Mouse (Mus musculus) heart, adult 2 months (tissue): ENCODE data around the gene Mbd3. TPM values are rescaled to one million over a fixed set of nuclear protein-coding genes. Genes with fewer than 3 reads are reported as not detected.

Experiments used
- DNase-seq, 2 experiments: peaks; one replicate each; pipeline ENCODE4 v3.0.0; 2021
- H3K27ac ChIP-seq: fragments of 200-600 bp; 2 replicates; pipeline ENCODE4 v1.8.1; 2022
- H3K27me3 ChIP-seq: fragments of 200-500 bp; 2 replicates; pipeline ENCODE4 v1.6.1; 2012; ENCODE audit warnings: mild to moderate bottlenecking, low read length, inconsistent platforms, mixed read lengths; ENCODE audit not compliant: control insufficient read depth, insufficient read depth
- H3K36me3 ChIP-seq: fragments of 200-500 bp; 2 replicates; pipeline ENCODE4 v1.6.1; 2012; ENCODE audit warnings: low read length, inconsistent platforms; ENCODE audit not compliant: control insufficient read depth, insufficient read depth
- H3K4me1 ChIP-seq: fragments of 200-500 bp; 2 replicates; pipeline ENCODE4 v1.6.1; 2011; ENCODE audit warnings: low read length; ENCODE audit not compliant: control insufficient read depth, insufficient read depth
- H3K4me3 ChIP-seq: fragments of 200-600 bp; 2 replicates; pipeline ENCODE4 v1.8.1; 2022
- H3K79me2 ChIP-seq: fragments of 200-500 bp; replicated peaks from 2 replicates; pipeline ENCODE4 v1.6.1; 2012; ENCODE audit warnings: mild to moderate bottlenecking, inconsistent platforms, low read length, moderate library complexity, mixed read lengths; ENCODE audit not compliant: control insufficient read depth, insufficient read depth
- H3K9ac ChIP-seq: fragments of 200-500 bp; 2 replicates; pipeline ENCODE4 v1.6.1; 2012; ENCODE audit warnings: low read depth, mild to moderate bottlenecking, control low read depth, inconsistent platforms, low read length, mixed read lengths
- CTCF ChIP-seq: fragments of 200-600 bp; IDR thresholded peaks from 2 replicates; pipeline ENCODE4 v1.8.1; 2022; ENCODE audit warnings: antibody characterized with exemption, mild to moderate bottlenecking, moderate library complexity
- EP300 ChIP-seq: fragments of 200-500 bp; IDR thresholded peaks from 2 replicates; pipeline ENCODE4 v1.6.1; 2011; ENCODE audit warnings: low read depth, low read length, control low read depth; ENCODE audit not compliant: insufficient read depth
- POLR2A ChIP-seq: fragments of 200-500 bp; IDR thresholded peaks from 2 replicates; pipeline ENCODE4 v1.6.1; 2011; ENCODE audit warnings: mild to moderate bottlenecking, low read depth, low read length, control low read depth; ENCODE audit not compliant: insufficient read depth
- WGBS: fragments of 180-500 bp; shearing (Covaris S2); methylation state at CpG from one replicate; pipeline ENCODE4 v1.1.7; 2018; 5-methylcytosine and 5-hydroxymethylcytosine counted together
- intact Hi-C: fragments of 180-260 bp; cut with DNase I; formaldehyde crosslinking; loops from one replicate; pipeline ENCODE4 v1.15.1; 2025
- polyA plus RNA-seq: library from polyadenylated mRNA; depleted of rRNA; stranded (reverse); fragments of >200 nt; gene quantifications from 2 replicates; pipeline ENCODE4 v1.2.3, GENCODE M21; 2012
- total RNA-seq, 2 experiments: library from RNA; stranded (reverse); gene quantifications; 2 replicates each; pipeline ENCODE4 v1.2.3; 2021

The Mbd3 gene
- total and polyA plus RNA-seq, 3 experiments: 86.5 to 95.2 (median 95.1) TPM

GRCm38 (mm10) chr10:80405481-80406173, 6.3 kb upstream of the Mbd3 start:
- Histone ChIP-seq H3K79me2 (peaks cover 2% of the 10 kb centered on the region; the same call in 1 of the 2 replicates), H3K27me3 (no peaks in the 10 kb centered on the region), H3K36me3 (no peaks in the 10 kb centered on the region), H3K4me1 (peaks cover 7% of the 10 kb centered on the region), H3K9ac (peak overlapping the region; percentile 78), H3K4me3 (peak overlapping the region; percentile 88), H3K27ac (peak overlapping the region; percentile 85)
- intact Hi-C loops: loop anchor here (2.0 kb wide), 1 partner anchor 25 kb away; no protein-coding TSS in a partner anchor
- DNase-seq: no peak
- TF ChIP-seq CTCF: peak; percentile 15; the same call in 1 of the 2 replicates
- TF ChIP-seq EP300: no peak
- TF ChIP-seq POLR2A: 0 out of 2 replicates have a peak, but pooled peaks have one; percentile 1
- 43% methylated on average over 10 of the region's 10 CpGs for WGBS

GRCm38 (mm10) chr10:80403044-80403692, 3.8 kb upstream of the Mbd3 start:
- Histone ChIP-seq H3K4me3 (no peak overlapping the region), H3K9ac (no peak overlapping the region), H3K4me1 (peaks cover 11% of the 10 kb centered on the region), H3K27me3 (no peaks in the 10 kb centered on the region), H3K36me3 (no peaks in the 10 kb centered on the region), H3K27ac (no peak overlapping the region), H3K79me2 (peaks cover 2% of the 10 kb centered on the region; the same call in 1 of the 2 replicates)
- intact Hi-C loops: no loop called here
- peak; percentile 77 for TF ChIP-seq CTCF
- no peak for TF ChIP-seq POLR2A
- DNase-seq: peak in 1 of 2 experiments; percentile 50
- 86% methylated on average over 4 of the region's 4 CpGs for WGBS

- intact Hi-C loops: no loop called here
- peaks cover 11% of the 10 kb centered on the region for H3K4me1 ChIP-seq
- TF ChIP-seq EP300 (no peak), POLR2A (no peak), CTCF (no peak)
- H3K36me3 ChIP-seq: no peaks in the 10 kb centered on the region
- H3K9ac ChIP-seq: no peak overlapping the region
- H3K27ac ChIP-seq: no peak overlapping the region
- H3K79me2 ChIP-seq: peaks cover 4% of the 10 kb centered on the region
- H3K27me3 ChIP-seq: no peaks in the 10 kb centered on the region
- no peak overlapping the region for H3K4me3 ChIP-seq
- DNase-seq: no peak
- 46% methylated on average over 4 of the region's 4 CpGs for WGBS
Measured at GRCm38 (mm10) chr10:80400704-80401161, 1.4 kb upstream of the Mbd3 start.

GRCm38 (mm10) chr10:80399973-80400703, 788 bp upstream of the Mbd3 start:
- Histone ChIP-seq H3K79me2 (peaks cover 4% of the 10 kb centered on the region), H3K27ac (peak overlapping the region; percentile 85), H3K9ac (peak overlapping the region; percentile 63), H3K4me3 (peak overlapping the region; percentile 61), H3K36me3 (no peaks in the 10 kb centered on the region), H3K4me1 (peaks cover 10% of the 10 kb centered on the region), H3K27me3 (no peaks in the 10 kb centered on the region)
- no peak for DNase-seq
- no peak for TF ChIP-seq CTCF
- TF ChIP-seq POLR2A: 0 out of 2 replicates have a peak, but pooled peaks have one; percentile 3
- intact Hi-C loops: loop anchor here (5.0 kb wide), 1 partner anchor 32 kb away; the partner anchor contains the start of gene Tcf3
- WGBS: 12% methylated on average over 17 of the region's 17 CpGs

DNA sequence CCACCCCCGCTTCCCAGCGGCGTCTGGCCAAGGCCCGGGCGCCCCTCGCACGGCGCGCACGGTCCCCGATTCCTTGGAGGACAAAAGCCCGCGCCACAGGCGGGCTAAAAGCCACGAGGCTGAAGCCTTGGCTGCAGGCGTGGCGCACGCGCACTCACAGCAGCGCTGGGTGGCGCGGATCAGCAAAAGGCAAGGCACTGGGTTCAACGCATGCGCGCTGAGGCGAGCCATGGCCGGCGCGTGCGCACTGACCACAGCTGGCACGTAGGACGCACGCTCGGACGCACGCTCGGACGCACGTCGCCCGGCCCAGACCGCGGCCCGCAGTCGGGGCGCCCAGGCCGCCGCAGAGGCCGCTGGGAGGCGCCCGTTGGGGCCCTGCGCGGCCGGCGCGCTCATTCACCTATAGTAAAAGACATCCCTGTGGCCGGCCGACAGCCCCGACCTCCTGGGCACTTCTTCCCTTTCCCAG, 595 bp downstream of the Mbd3 start:
- no peak for TF ChIP-seq EP300
- TF ChIP-seq CTCF: peak; percentile 33; the same call in 1 of the 2 replicates
- TF ChIP-seq POLR2A: peak; percentile 64
- no peaks in the 10 kb centered on the region for H3K27me3 ChIP-seq
- peaks cover 4% of the 10 kb centered on the region for H3K79me2 ChIP-seq
- WGBS: under 1% methylated on average over 59 of the region's 59 CpGs
- H3K4me3 ChIP-seq: peak overlapping the region; percentile 91
- intact Hi-C loops: loop anchor here (5.0 kb wide), 1 partner anchor 34 kb away; the partner anchor contains the start of gene Tcf3
- peaks cover 9% of the 10 kb centered on the region for H3K4me1 ChIP-seq
- peak overlapping the region; percentile 100 for H3K27ac ChIP-seq
- peak overlapping the region; percentile 86 for H3K9ac ChIP-seq
- peak; percentile 97 to 99 for DNase-seq
- no peaks in the 10 kb centered on the region for H3K36me3 ChIP-seq
